Mouse (Mus musculus): ENCODE measurements around the gene Pole. TPM values are rescaled to one million over a fixed set of nuclear protein-coding genes. Genes with fewer than 3 reads are reported as not detected.

Gene Pole
- polyA plus RNA-seq, 1 experiment from 2014 or later = 30.1 TPM

DNA sequence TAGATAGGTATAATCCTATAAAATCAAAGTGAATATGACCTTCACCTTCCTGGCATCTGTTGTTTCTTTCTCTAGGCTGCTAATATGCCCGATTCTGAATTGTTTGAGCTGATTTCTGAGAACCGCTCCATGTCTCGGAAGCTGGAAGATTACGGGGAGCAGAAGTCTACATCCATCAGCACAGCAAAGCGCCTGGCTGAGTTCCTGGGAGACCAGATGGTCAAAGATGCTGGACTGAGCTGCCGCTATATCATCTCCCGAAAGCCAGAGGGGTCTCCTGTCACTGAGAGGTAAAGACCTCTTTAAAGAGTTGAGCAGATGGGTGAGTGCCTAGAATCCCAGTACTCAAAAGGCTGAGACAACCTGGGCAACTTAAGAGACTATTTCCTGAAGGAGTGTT is 22.8 kb downstream of the Pole start:
- no peaks in the 10 kb centered on the region for H3K27me3 ChIP-seq (ENCODE audit: control insufficient read depth, insufficient read depth, low read length)
- peaks cover 9% of the 10 kb centered on the region; the same call in 1 of the 2 replicates for H3K36me3 ChIP-seq (ENCODE audit: control insufficient read depth, insufficient read depth, low read length)
- H3K4me3 ChIP-seq (ENCODE audit: low read depth, low read length) = no peak overlapping the region
- H3K4me1 ChIP-seq (replicated peaks; ENCODE audit: control insufficient read depth, insufficient read depth, low read length) = no peaks in the 10 kb centered on the region
- no peak for DNase-seq (ENCODE audit: low spot score)
- no peaks in the 10 kb centered on the region for H3K9me3 ChIP-seq (ENCODE audit: control insufficient read depth, low read length)
- no peak for ATAC-seq (ENCODE audit: low FRiP score)
- H3K27ac ChIP-seq (ENCODE audit: low read depth, low read length) = no peak overlapping the region
- H3K9ac ChIP-seq (ENCODE audit: low read depth, low read length) = no peak overlapping the region
- H3K4me2 ChIP-seq (replicated peaks; ENCODE audit: low read depth, low read length) = no peak overlapping the region
- WGBS = 95% methylated on average over 7 of the region's 7 CpGs

DNA sequence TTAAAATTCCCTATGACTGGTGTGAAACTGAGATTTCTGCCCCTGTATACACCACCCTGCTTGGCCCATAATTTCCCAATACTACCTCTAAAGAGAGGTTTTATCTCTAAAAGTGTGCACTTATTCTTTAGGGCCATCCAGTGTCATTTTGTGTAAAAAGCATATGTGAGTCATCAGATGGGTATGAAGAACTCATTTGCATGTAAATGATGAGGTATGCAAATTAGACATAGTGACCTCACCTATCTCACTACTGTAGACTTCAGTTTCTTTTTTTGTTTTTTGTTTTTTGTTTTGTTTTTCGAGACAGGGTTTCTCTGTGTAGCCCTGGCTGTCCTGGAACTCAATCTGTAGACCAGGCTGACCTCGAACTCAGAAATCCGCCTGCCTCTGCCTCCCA is 27.0 kb downstream of the Pole start:
- Histone ChIP-seq H3K9ac (ENCODE audit: low read depth, low read length) (no peak overlapping the region), H3K27me3 (ENCODE audit: control insufficient read depth, insufficient read depth, low read length) (no peaks in the 10 kb centered on the region), H3K4me2 (replicated peaks; ENCODE audit: low read depth, low read length) (no peak overlapping the region), H3K36me3 (ENCODE audit: control insufficient read depth, insufficient read depth, low read length) (peaks cover 7% of the 10 kb centered on the region; the same call in 1 of the 2 replicates), H3K4me1 (replicated peaks; ENCODE audit: control insufficient read depth, insufficient read depth, low read length) (no peaks in the 10 kb centered on the region), H3K9me3 (ENCODE audit: control insufficient read depth, low read length) (no peaks in the 10 kb centered on the region), H3K27ac (ENCODE audit: low read depth, low read length) (no peak overlapping the region), H3K4me3 (ENCODE audit: low read depth, low read length) (no peak overlapping the region)
- no peak for DNase-seq (ENCODE audit: low spot score)
- ATAC-seq (ENCODE audit: low FRiP score) = no peak
- 94% methylated on average over 3 of the region's 3 CpGs for WGBS

DNA sequence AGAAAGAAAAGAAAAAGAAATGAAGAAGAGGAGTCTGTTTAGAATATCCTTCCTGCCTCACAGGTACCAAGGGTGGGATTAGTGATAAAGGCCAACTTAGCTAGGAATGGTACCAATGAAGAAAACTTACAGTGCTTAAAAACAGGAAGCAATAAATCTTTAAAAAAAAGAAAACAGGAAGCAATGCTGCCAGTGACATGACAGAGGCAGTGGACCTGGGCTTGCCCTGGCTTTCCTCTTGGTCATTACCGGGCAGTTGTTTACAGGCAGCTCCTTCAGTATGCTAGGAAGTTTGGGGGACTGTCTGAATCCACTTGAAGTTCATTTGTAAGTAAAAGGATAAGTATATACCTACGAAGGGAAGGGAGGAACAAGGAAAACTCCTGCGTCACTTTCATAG is 44.4 kb downstream of the Pole start:
- Histone ChIP-seq H3K4me1 (replicated peaks; ENCODE audit: control insufficient read depth, insufficient read depth, low read length) (no peaks in the 10 kb centered on the region), H3K27me3 (ENCODE audit: control insufficient read depth, insufficient read depth, low read length) (no peaks in the 10 kb centered on the region), H3K9ac (ENCODE audit: low read depth, low read length) (no peak overlapping the region), H3K27ac (ENCODE audit: low read depth, low read length) (no peak overlapping the region), H3K36me3 (ENCODE audit: control insufficient read depth, insufficient read depth, low read length) (peaks cover 7% of the 10 kb centered on the region), H3K4me3 (ENCODE audit: low read depth, low read length) (no peak overlapping the region), H3K9me3 (ENCODE audit: control insufficient read depth, low read length) (no peaks in the 10 kb centered on the region), H3K4me2 (replicated peaks; ENCODE audit: low read depth, low read length) (no peak overlapping the region)
- 90% methylated on average over 3 of the region's 3 CpGs for WGBS
- DNase-seq (ENCODE audit: low spot score) = no peak
- no peak for ATAC-seq (ENCODE audit: low FRiP score)

DNA sequence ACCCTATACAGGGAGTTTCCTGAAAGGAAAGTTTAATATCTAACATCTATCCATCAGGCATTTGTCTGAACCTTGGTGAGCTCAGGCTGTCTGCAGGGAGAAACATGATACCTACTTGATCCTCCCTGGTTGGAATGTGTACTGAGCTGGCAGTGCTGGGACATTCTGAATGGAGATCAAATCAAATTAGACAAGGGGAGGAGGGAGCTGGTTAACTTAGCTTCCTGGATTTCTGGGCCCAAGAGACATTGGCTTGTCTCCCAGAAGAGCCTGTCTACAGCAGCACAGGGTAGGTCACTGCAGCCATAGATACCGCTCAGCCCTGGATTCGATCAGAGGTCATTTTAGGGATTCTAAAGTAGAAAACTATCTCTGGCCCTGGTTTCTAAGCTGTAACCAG is 52.7 kb downstream of the Pole start:
- H3K9ac ChIP-seq (ENCODE audit: low read depth, low read length) = no peak overlapping the region
- no peaks in the 10 kb centered on the region for H3K4me1 ChIP-seq (replicated peaks; ENCODE audit: control insufficient read depth, insufficient read depth, low read length)
- H3K27me3 ChIP-seq (ENCODE audit: control insufficient read depth, insufficient read depth, low read length) = peaks cover 12% of the 10 kb centered on the region
- no peak for ATAC-seq (ENCODE audit: low FRiP score)
- WGBS = 93% methylated on average over 2 of the region's 2 CpGs
- H3K4me3 ChIP-seq (ENCODE audit: low read depth, low read length) = no peak overlapping the region
- H3K27ac ChIP-seq (ENCODE audit: low read depth, low read length) = no peak overlapping the region
- no peaks in the 10 kb centered on the region for H3K36me3 ChIP-seq (ENCODE audit: control insufficient read depth, insufficient read depth, low read length)
- H3K9me3 ChIP-seq (ENCODE audit: control insufficient read depth, low read length) = no peaks in the 10 kb centered on the region
- DNase-seq (ENCODE audit: low spot score) = no peak
- no peak overlapping the region for H3K4me2 ChIP-seq (replicated peaks; ENCODE audit: low read depth, low read length)

DNA sequence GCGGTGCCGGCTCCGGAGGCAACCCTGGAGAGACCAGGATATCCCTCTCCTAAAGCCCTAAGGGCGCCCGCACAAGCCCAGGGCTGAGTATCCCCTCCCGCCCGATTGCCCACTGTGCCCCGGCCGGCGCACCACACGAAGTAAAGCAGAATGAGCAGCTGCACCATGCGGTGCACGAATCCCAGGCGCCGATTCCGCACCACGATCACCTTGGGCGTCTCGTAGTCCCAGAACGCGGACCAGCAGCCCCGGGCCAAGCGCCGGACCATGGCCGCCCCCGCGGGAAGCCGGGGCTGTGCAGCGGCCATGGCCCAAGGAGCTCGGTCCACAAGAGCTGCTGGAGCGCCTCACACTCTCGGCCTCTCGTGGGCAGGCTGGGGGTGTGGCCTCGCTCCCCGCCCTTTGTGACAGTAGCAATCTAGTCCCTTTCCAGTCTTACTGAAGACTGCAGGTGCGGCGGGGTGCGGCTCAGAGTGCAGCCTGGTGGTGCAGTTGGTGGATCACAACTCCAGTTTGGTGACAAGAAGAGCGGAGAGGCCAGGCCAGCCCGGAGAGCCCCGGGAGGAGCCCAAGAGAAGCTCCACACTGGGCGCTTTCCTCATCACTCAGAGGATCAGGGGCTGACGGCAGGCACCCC is 56.7 kb downstream of the Pole start, which contains the start of gene P2rx2:
TSS of gene P2rx2 (minus strand) at position 565 of the 637 bp plus-strand sequence.
- H3K36me3 ChIP-seq (ENCODE audit: control insufficient read depth, insufficient read depth, low read length) = no peaks in the 10 kb centered on the region
- H3K9me3 ChIP-seq (ENCODE audit: control insufficient read depth, low read length) = no peaks in the 10 kb centered on the region
- ATAC-seq (ENCODE audit: low FRiP score) = peak; percentile 73; the same call in 1 of the 2 replicates
- peak within 1 kb of the TSS; percentile 46 for H3K4me3 ChIP-seq (ENCODE audit: low read depth, low read length)
- no peak within 1 kb of the TSS for H3K27ac ChIP-seq (ENCODE audit: low read depth, low read length)
- H3K9ac ChIP-seq (ENCODE audit: low read depth, low read length) = peak within 1 kb of the TSS; percentile 58
- peak within 1 kb of the TSS; percentile 96 for H3K4me2 ChIP-seq (replicated peaks; ENCODE audit: low read depth, low read length)
- 2% methylated on average over 37 of the region's 43 CpGs for WGBS
- H3K4me1 ChIP-seq (replicated peaks; ENCODE audit: control insufficient read depth, insufficient read depth, low read length) = no peaks in the 10 kb centered on the region
- peaks cover 12% of the 10 kb centered on the region for H3K27me3 ChIP-seq (ENCODE audit: control insufficient read depth, insufficient read depth, low read length)
- DNase-seq (ENCODE audit: low spot score) = peak; percentile 61

DNA sequence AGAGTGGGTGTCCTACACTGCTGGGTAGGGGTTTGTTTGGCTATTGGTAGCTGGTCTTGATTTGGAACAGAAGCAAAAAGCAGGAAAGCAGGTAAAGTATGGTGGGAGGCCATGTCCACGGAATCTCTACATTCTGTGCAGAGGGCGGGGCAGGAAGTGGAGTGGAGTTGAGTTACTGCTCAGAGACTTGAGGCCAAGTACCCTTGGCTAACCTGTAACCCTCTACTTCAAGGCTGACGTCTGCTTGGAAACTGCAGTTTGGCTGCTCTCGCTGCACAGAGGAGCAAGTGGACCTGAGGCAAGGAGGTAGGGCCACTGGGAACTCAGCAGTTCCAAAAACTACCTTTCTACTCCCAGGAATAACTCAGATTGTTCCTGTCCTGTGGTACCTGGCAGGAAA is 58.4 kb downstream of the Pole start, which contains the start of gene Lrcol1:
TSS of gene Lrcol1 (plus strand) at position 207 of the 400 bp plus-strand sequence.
- Histone ChIP-seq H3K4me2 (replicated peaks; ENCODE audit: low read depth, low read length) (no peak within 1 kb of the TSS), H3K4me1 (replicated peaks; ENCODE audit: control insufficient read depth, insufficient read depth, low read length) (no peaks in the 10 kb centered on the region), H3K9ac (ENCODE audit: low read depth, low read length) (no peak within 1 kb of the TSS), H3K27me3 (ENCODE audit: control insufficient read depth, insufficient read depth, low read length) (peaks cover 12% of the 10 kb centered on the region), H3K27ac (ENCODE audit: low read depth, low read length) (no peak within 1 kb of the TSS), H3K4me3 (ENCODE audit: low read depth, low read length) (no peak within 1 kb of the TSS), H3K9me3 (ENCODE audit: control insufficient read depth, low read length) (no peaks in the 10 kb centered on the region), H3K36me3 (ENCODE audit: control insufficient read depth, insufficient read depth, low read length) (no peaks in the 10 kb centered on the region)
- ATAC-seq (ENCODE audit: low FRiP score) (no peak), DNase-seq (ENCODE audit: low spot score) (no peak)
- 80% methylated on average over 4 of the region's 4 CpGs for WGBS

DNA sequence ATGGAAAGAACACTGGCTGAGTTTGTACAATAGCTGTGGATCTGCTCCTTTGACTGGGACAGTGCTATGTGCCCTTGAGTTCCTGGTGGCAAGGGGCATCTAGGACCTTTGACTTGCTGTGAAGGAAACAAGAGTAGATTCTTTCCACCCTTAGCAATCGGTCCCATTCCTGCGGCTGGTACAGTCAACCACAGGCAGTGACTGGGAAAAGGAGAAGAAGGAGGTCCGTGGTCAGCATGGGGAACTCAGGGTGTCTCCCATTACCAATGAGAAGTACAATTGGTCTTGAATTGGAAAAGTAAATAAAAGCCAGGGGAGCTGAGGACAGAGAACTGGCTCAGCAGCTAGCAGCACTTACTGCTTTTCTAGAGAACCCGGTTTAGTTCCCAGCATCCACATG is 59.4 kb downstream of the Pole start:
- Histone ChIP-seq H3K4me3 (ENCODE audit: low read depth, low read length) (no peak overlapping the region), H3K36me3 (ENCODE audit: control insufficient read depth, insufficient read depth, low read length) (no peaks in the 10 kb centered on the region), H3K4me2 (replicated peaks; ENCODE audit: low read depth, low read length) (no peak overlapping the region), H3K4me1 (replicated peaks; ENCODE audit: control insufficient read depth, insufficient read depth, low read length) (no peaks in the 10 kb centered on the region), H3K9ac (ENCODE audit: low read depth, low read length) (no peak overlapping the region), H3K27me3 (ENCODE audit: control insufficient read depth, insufficient read depth, low read length) (peaks cover 12% of the 10 kb centered on the region), H3K9me3 (ENCODE audit: control insufficient read depth, low read length) (no peaks in the 10 kb centered on the region), H3K27ac (ENCODE audit: low read depth, low read length) (no peak overlapping the region)
- ATAC-seq (ENCODE audit: low FRiP score) = no peak
- no peak for DNase-seq (ENCODE audit: low spot score)
- 84% methylated on average over 4 of the region's 4 CpGs for WGBS

DNA sequence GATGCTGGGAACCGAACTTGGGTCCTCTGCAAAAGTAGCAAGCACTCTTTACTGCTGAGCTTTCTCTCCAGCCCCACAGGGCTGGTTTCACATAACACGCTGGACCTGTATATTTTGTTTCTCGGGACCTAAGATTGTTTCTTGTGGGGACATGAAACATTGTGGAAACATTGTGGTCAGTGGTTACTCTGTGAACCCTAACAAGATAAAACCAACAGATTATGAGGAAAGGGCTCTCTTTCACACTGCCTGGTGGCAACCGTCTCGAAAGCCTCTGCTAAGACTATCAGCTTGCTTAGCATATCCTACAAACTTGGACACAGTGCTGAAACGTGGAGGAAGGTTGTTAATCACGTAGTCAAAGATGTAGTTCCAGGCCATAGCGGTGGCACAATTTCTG is 60.9 kb downstream of the Pole start:
- ATAC-seq (ENCODE audit: low FRiP score) = no peak

DNA sequence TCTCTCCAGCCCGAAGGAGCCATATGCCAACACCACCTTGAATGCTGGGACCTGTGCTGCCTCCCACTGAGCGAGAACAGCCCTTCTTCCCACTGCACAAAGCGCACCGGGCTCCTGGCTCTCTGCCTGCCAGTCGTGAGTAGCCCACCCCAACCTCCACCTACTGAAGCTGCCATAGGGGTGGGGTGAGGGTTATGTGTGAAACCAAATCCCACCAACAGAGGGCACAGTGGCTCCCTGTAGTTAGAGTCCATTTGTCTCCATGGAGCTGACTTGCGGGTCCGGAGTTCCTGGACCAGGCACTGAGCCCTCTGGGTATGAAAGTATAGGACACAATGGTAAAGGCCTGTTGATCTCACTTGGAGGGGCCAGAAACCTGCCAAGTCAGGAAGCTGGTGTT is 68.6 kb downstream of the Pole start:
- ATAC-seq (ENCODE audit: low FRiP score) (peak; percentile 31; the same call in 1 of the 2 replicates), DNase-seq (ENCODE audit: low spot score) (peak; percentile 66)
- Histone ChIP-seq H3K9ac (ENCODE audit: low read depth, low read length) (no peak overlapping the region), H3K36me3 (ENCODE audit: control insufficient read depth, insufficient read depth, low read length) (no peaks in the 10 kb centered on the region), H3K4me3 (ENCODE audit: low read depth, low read length) (no peak overlapping the region), H3K9me3 (ENCODE audit: control insufficient read depth, low read length) (no peaks in the 10 kb centered on the region), H3K27ac (ENCODE audit: low read depth, low read length) (no peak overlapping the region), H3K27me3 (ENCODE audit: control insufficient read depth, insufficient read depth, low read length) (no peaks in the 10 kb centered on the region), H3K4me1 (replicated peaks; ENCODE audit: control insufficient read depth, insufficient read depth, low read length) (no peaks in the 10 kb centered on the region), H3K4me2 (replicated peaks; ENCODE audit: low read depth, low read length) (no peak overlapping the region)
- 20% methylated on average over 7 of the region's 7 CpGs for WGBS

More for the DNA sequence above, 60.9 kb downstream of the Pole start:
- no peaks in the 10 kb centered on the region for H3K9me3 ChIP-seq (ENCODE audit: control insufficient read depth, low read length)
- H3K27ac ChIP-seq (ENCODE audit: low read depth, low read length) = no peak overlapping the region
- H3K4me3 ChIP-seq (ENCODE audit: low read depth, low read length) = no peak overlapping the region
- H3K4me1 ChIP-seq (replicated peaks; ENCODE audit: control insufficient read depth, insufficient read depth, low read length) = no peaks in the 10 kb centered on the region
- no peak overlapping the region for H3K4me2 ChIP-seq (replicated peaks; ENCODE audit: low read depth, low read length)
- no peak overlapping the region for H3K9ac ChIP-seq (ENCODE audit: low read depth, low read length)
- H3K27me3 ChIP-seq (ENCODE audit: control insufficient read depth, insufficient read depth, low read length) = peaks cover 9% of the 10 kb centered on the region
- WGBS = 85% methylated on average over 8 of the region's 8 CpGs
- DNase-seq (ENCODE audit: low spot score) = no peak
- H3K36me3 ChIP-seq (ENCODE audit: control insufficient read depth, insufficient read depth, low read length) = no peaks in the 10 kb centered on the region

Data from hindbrain, embryonic 11.5 days (tissue).